In genomic region chr11:113691318-113691717, GRCm38 (mm10) we compare ENCODE assay signal across 26 mouse cellular contexts. TPM values are rescaled to one million over a fixed set of nuclear protein-coding genes. Genes with fewer than 3 reads are reported as not detected.
DNase-seq lines count a peak whose midpoint lies in the region; ATAC-seq and TF ChIP-seq lines count a peak whose summit lies in the region.
"Had no signal": no experiment of that assay in that cellular context is flagged by ENCODE, and none has a peak within 500 bp of the region (broad histone marks: within the 10 kb centered on the region; RNA-seq: fewer than 3 reads in every experiment).

No protein-coding gene starts in this region.

- peak; percentile 90 for DNase-seq in heart, adult 11 months
- DNase-seq in liver, embryonic 11.5 days (ENCODE audit: low spot score): no peak
- DNase-seq in liver: no peak
- DNase-seq in kidney, postnatal 4 days: peak; percentile 38 to 59
- no peak for DNase-seq in urinary bladder, adult 18-20 months (ENCODE audit: low spot score in 2 of 2)
- DNase-seq: adrenal gland, postnatal 36 days; cerebellum, adult 11-12 months; cerebellum, postnatal 25 days; embryo, embryonic 11 days; gastrocnemius, postnatal 10 days; heart, adult 2 months; heart, postnatal 4 days; retina, postnatal 1 day had no signal

- H3K4me2 ChIP-seq in heart, embryonic 12.5 days: no peak overlapping the region
- H3K4me2 ChIP-seq in liver, embryonic 11.5 days: no peak overlapping the region
- peak overlapping the region; percentile 27; the same call in 1 of the 2 replicates for H3K4me2 ChIP-seq in intestine, postnatal 0 days (replicated peaks; ENCODE audit: low read depth)
- H3K4me2 ChIP-seq: forebrain, embryonic 12.5 days; heart, embryonic 15.5 days; liver, embryonic 15.5 days; midbrain, embryonic 12.5 days had no signal

- TF ChIP-seq CTCF in intestine, postnatal 0 days (IDR thresholded peaks at IDR 0.05; ENCODE audit: low read depth): 0 out of 2 replicates have a peak, but pooled peaks have one; percentile 6

- ATAC-seq in heart, embryonic 12.5 days (ENCODE audit: insufficient number of reproducible peaks, low FRiP score): no peak
- no peak for ATAC-seq in liver, embryonic 11.5 days (replicated peaks; ENCODE audit: low FRiP score)
- peak; percentile 95 for ATAC-seq in intestine, postnatal 0 days
- ATAC-seq in megakaryocyte-erythroid progenitor cell, adult 5-6 weeks (replicated peaks; ENCODE audit: low FRiP score, low TSS enrichment, poor library complexity, severe bottlenecking): no peak
- ATAC-seq: CD4-positive, CD25-positive, alpha-beta regulatory T cell, adult 4 months; hindbrain, postnatal 0 days; lung, postnatal 0 days had no signal

- peaks cover 8% of the 10 kb centered on the region; the same call in 1 of the 2 replicates for H3K4me1 ChIP-seq in heart, embryonic 12.5 days (replicated peaks)
- H3K4me1 ChIP-seq in liver, embryonic 11.5 days (replicated peaks; ENCODE audit: control insufficient read depth, insufficient read depth, low read length): peaks cover 7% of the 10 kb centered on the region
- peaks cover 4% of the 10 kb centered on the region; the same call in 1 of the 2 replicates for H3K4me1 ChIP-seq in intestine, postnatal 0 days (replicated peaks; ENCODE audit: control insufficient read depth, insufficient read depth, low read length)

- 0 out of 2 replicates have a peak, but pooled peaks cover 4% of the 10 kb centered on the region for H3K9me3 ChIP-seq in heart, embryonic 12.5 days (replicated peaks)
- H3K9me3 ChIP-seq in liver, embryonic 11.5 days (ENCODE audit: control insufficient read depth, low read length): no peaks in the 10 kb centered on the region
- H3K9me3 ChIP-seq in intestine, postnatal 0 days (ENCODE audit: control insufficient read depth): no peaks in the 10 kb centered on the region
- H3K9me3 ChIP-seq: forebrain, embryonic 12.5 days; G1E; heart, embryonic 15.5 days; liver, embryonic 15.5 days had no signal

- H3K36me3 ChIP-seq in heart, embryonic 12.5 days: peaks cover 88% of the 10 kb centered on the region
- H3K36me3 ChIP-seq in liver, embryonic 11.5 days (ENCODE audit: control insufficient read depth, insufficient read depth, low read length): peaks cover 50% of the 10 kb centered on the region
- peaks cover 41% of the 10 kb centered on the region for H3K36me3 ChIP-seq in intestine, postnatal 0 days (ENCODE audit: control insufficient read depth, insufficient read depth)

- H3K27me3 ChIP-seq in heart, embryonic 12.5 days (replicated peaks): no peaks in the 10 kb centered on the region
- no peaks in the 10 kb centered on the region for H3K27me3 ChIP-seq in liver, embryonic 11.5 days (replicated peaks; ENCODE audit: control insufficient read depth, insufficient read depth, low read length)
- H3K27me3 ChIP-seq in intestine, postnatal 0 days (replicated peaks; ENCODE audit: control insufficient read depth, insufficient read depth, low read length): no peaks in the 10 kb centered on the region
- H3K27me3 ChIP-seq: forebrain, embryonic 12.5 days; heart, embryonic 15.5 days; liver, embryonic 15.5 days; midbrain, embryonic 12.5 days had no signal

- H3K9ac ChIP-seq in heart, embryonic 12.5 days: no peak overlapping the region
- no peak overlapping the region for H3K9ac ChIP-seq in liver, embryonic 11.5 days (ENCODE audit: low read depth, low read length)
- H3K9ac ChIP-seq in intestine, postnatal 0 days (ENCODE audit: low read depth, low read length): no peak overlapping the region
- H3K9ac ChIP-seq: forebrain, embryonic 12.5 days; heart, embryonic 15.5 days; liver, embryonic 15.5 days; midbrain, embryonic 12.5 days had no signal

- H3K27ac ChIP-seq in heart, embryonic 12.5 days (ENCODE audit: poor library complexity, severe bottlenecking): no peak overlapping the region
- peak overlapping the region; percentile 19; the same call in 1 of the 2 replicates for H3K27ac ChIP-seq in liver, embryonic 11.5 days (ENCODE audit: low read depth, low read length)
- peak overlapping the region; percentile 82 for H3K27ac ChIP-seq in intestine, postnatal 0 days (ENCODE audit: low read depth, low read length)
- H3K27ac ChIP-seq: forebrain, embryonic 12.5 days; heart, adult 2 months; heart, embryonic 15.5 days; hindbrain, postnatal 0 days; liver, embryonic 15.5 days; midbrain, embryonic 12.5 days had no signal

- no peak overlapping the region for H3K4me3 ChIP-seq in heart, embryonic 12.5 days
- no peak overlapping the region for H3K4me3 ChIP-seq in liver, embryonic 11.5 days (ENCODE audit: low read depth, low read length)
- H3K4me3 ChIP-seq in intestine, postnatal 0 days (ENCODE audit: low read depth, low read length): no peak overlapping the region
- H3K4me3 ChIP-seq: forebrain, embryonic 12.5 days; heart, adult 2 months; heart, embryonic 15.5 days; liver, embryonic 15.5 days; midbrain, embryonic 12.5 days had no signal

- WGBS in heart, embryonic 12.5 days: 84% methylated on average over 5 of the region's 5 CpGs
- WGBS in liver, embryonic 11.5 days: 86% methylated on average over 5 of the region's 5 CpGs
- 38% methylated on average over 5 of the region's 5 CpGs for WGBS in intestine, postnatal 0 days

RNA-seq across cellular contexts. Expression of gene D11Wsu47e, which starts 7.1 kb away (rescaled TPM):
- polyA plus RNA-seq in heart, embryonic 12.5 days (2016; fragmentation: Nextera tagmentation; extraction: Ambion mirVana): 19.0 and 20.7 TPM in 2 replicates
- 22.4 and 22.9 TPM in 2 replicates for polyA plus RNA-seq in liver, embryonic 11.5 days (2014; fragmentation: Nextera tagmentation; extraction: Ambion mirVana)
- 9.0 and 9.6 TPM in 2 replicates for polyA plus RNA-seq in intestine, postnatal 0 days (2015; fragmentation: Nextera tagmentation; extraction: Ambion mirVana)
- 21.7 and 23.6 TPM in 2 replicates for total RNA-seq in megakaryocyte-erythroid progenitor cell, adult 5-6 weeks (2014; fragmentation: Nextera tagmentation)
- total RNA-seq in megakaryocyte-erythroid progenitor cell, adult 5-6 weeks (2017): 11.8 and 19.7 TPM in 2 replicates

RNA-seq across cellular contexts. Expression of gene Fam104a, which starts 7.4 kb away (rescaled TPM):
- 53.0 and 53.3 TPM in 2 replicates for polyA plus RNA-seq in heart, embryonic 12.5 days (2016; fragmentation: Nextera tagmentation; extraction: Ambion mirVana)
- 58.7 and 62.3 TPM in 2 replicates for polyA plus RNA-seq in liver, embryonic 11.5 days (2014; fragmentation: Nextera tagmentation; extraction: Ambion mirVana)
- polyA plus RNA-seq in intestine, postnatal 0 days (2015; fragmentation: Nextera tagmentation; extraction: Ambion mirVana): 40.0 and 41.9 TPM in 2 replicates
- 17.8 and 20.8 TPM in 2 replicates for total RNA-seq in megakaryocyte-erythroid progenitor cell, adult 5-6 weeks (2014; fragmentation: Nextera tagmentation)
- total RNA-seq in megakaryocyte-erythroid progenitor cell, adult 5-6 weeks (2017): 25.1 and 30.8 TPM in 2 replicates

RNA-seq across cellular contexts. Expression of gene Cpsf4l, which starts 18.5 kb away (rescaled TPM):
- not detected in 2 replicates for polyA plus RNA-seq in heart, embryonic 12.5 days (2016; fragmentation: Nextera tagmentation; extraction: Ambion mirVana)
- 0.18 and 0.29 TPM in 2 replicates for polyA plus RNA-seq in liver, embryonic 11.5 days (2014; fragmentation: Nextera tagmentation; extraction: Ambion mirVana)
- polyA plus RNA-seq in intestine, postnatal 0 days (2015; fragmentation: Nextera tagmentation; extraction: Ambion mirVana): not detected in 2 replicates
- total RNA-seq in megakaryocyte-erythroid progenitor cell, adult 5-6 weeks (2014; fragmentation: Nextera tagmentation): not detected in 2 replicates
- total RNA-seq in megakaryocyte-erythroid progenitor cell, adult 5-6 weeks (2017): not detected in 2 replicates
- total RNA-seq: G1E; gastrocnemius, postnatal 10 days; heart, adult 2 months; heart, postnatal 4 days; hindbrain, postnatal 0 days; layer of hippocampus, adult 18-20 months; monocyte, adult 5-6 weeks had no signal
- polyA plus RNA-seq: G1E; heart, adult 2 months; liver, embryonic 15.5 days had no signal

RNA-seq across cellular contexts. Expression of gene Slc39a11, which starts 41.4 kb away (rescaled TPM):
- polyA plus RNA-seq in heart, embryonic 12.5 days (2016; fragmentation: Nextera tagmentation; extraction: Ambion mirVana): 19.0 and 22.4 TPM in 2 replicates
- 20.9 TPM in 2 replicates for polyA plus RNA-seq in liver, embryonic 11.5 days (2014; fragmentation: Nextera tagmentation; extraction: Ambion mirVana)
- 50.7 and 54.7 TPM in 2 replicates for polyA plus RNA-seq in intestine, postnatal 0 days (2015; fragmentation: Nextera tagmentation; extraction: Ambion mirVana)
- total RNA-seq in megakaryocyte-erythroid progenitor cell, adult 5-6 weeks (2014; fragmentation: Nextera tagmentation): 12.4 and 19.1 TPM in 2 replicates
- total RNA-seq in megakaryocyte-erythroid progenitor cell, adult 5-6 weeks (2017): 14.9 and 17.7 TPM in 2 replicates

RNA-seq across cellular contexts. Expression of gene Cog1, which starts 42.3 kb away (rescaled TPM):
- 20.9 and 21.7 TPM in 2 replicates for polyA plus RNA-seq in heart, embryonic 12.5 days (2016; fragmentation: Nextera tagmentation; extraction: Ambion mirVana)
- 24.0 and 24.7 TPM in 2 replicates for polyA plus RNA-seq in liver, embryonic 11.5 days (2014; fragmentation: Nextera tagmentation; extraction: Ambion mirVana)
- 19.6 and 20.9 TPM in 2 replicates for polyA plus RNA-seq in intestine, postnatal 0 days (2015; fragmentation: Nextera tagmentation; extraction: Ambion mirVana)
- 37.2 and 51.6 TPM in 2 replicates for total RNA-seq in megakaryocyte-erythroid progenitor cell, adult 5-6 weeks (2014; fragmentation: Nextera tagmentation)
- 23.9 and 26.2 TPM in 2 replicates for total RNA-seq in megakaryocyte-erythroid progenitor cell, adult 5-6 weeks (2017)

Comparison
In these comparisons a context has a peak if more than half of its experiments do, and no peak if none do; other contexts are left out.
1. DNase-seq: peak in heart, adult 11 months (single experiment) and kidney, postnatal 4 days (2 of 2); none in liver, embryonic 11.5 days (single experiment), liver (single experiment) and urinary bladder, adult 18-20 months (0 of 2).